Mouse (Mus musculus): ENCODE measurements around the gene Coasy.

Coasy gene

GRCm38 (mm10) chr11:101062971-101063675, 19.2 kb upstream of the Coasy start:
- peak; percentile 47 for DNase-seq (ENCODE audit: low spot score)

GRCm38 (mm10) chr11:101063676-101064327, 18.6 kb upstream of the Coasy start:
- peak; percentile 82 for DNase-seq (ENCODE audit: low spot score)

- no peak for DNase-seq (ENCODE audit: low spot score)
Observed at GRCm38 (mm10) chr11:101064462-101064861, 17.9 kb upstream of the Coasy start.

GRCm38 (mm10) chr11:101065002-101065401, 17.4 kb upstream of the Coasy start:
- DNase-seq (ENCODE audit: low spot score): no peak

GRCm38 (mm10) chr11:101066549-101067412, 15.6 kb upstream of the Coasy start:
- peak; percentile 83 for DNase-seq (ENCODE audit: low spot score)

- peak; percentile 94 for DNase-seq (ENCODE audit: low spot score)
Observed at GRCm38 (mm10) chr11:101069391-101070188, 12.8 kb upstream of the Coasy start, which contains the start of gene Naglu. Naglu (plus strand) TSS chr11:101070012.

GRCm38 (mm10) chr11:101070189-101070527, 12.2 kb upstream of the Coasy start:
- no peak for DNase-seq (ENCODE audit: low spot score)

GRCm38 (mm10) chr11:101070987-101071386, 11.4 kb upstream of the Coasy start:
- no peak for DNase-seq (ENCODE audit: low spot score)

GRCm38 (mm10) chr11:101071810-101072428, 10.4 kb upstream of the Coasy start:
- DNase-seq (ENCODE audit: low spot score): no peak

- peak; percentile 76 for DNase-seq (ENCODE audit: low spot score)
Observed at GRCm38 (mm10) chr11:101078121-101078520, 4.2 kb upstream of the Coasy start, which contains the start of gene Hsd17b1. Hsd17b1 (plus strand) TSS chr11:101078411.

- no peak for DNase-seq (ENCODE audit: low spot score)
Observed at GRCm38 (mm10) chr11:101079746-101080145, 2.6 kb upstream of the Coasy start.

GRCm38 (mm10) chr11:101080421-101080820, 1.9 kb upstream of the Coasy start:
- DNase-seq (ENCODE audit: low spot score): no peak

GRCm38 (mm10) chr11:101081659-101082058, 706 bp upstream of the Coasy start:
- DNase-seq (ENCODE audit: low spot score): no peak

- DNase-seq (ENCODE audit: low spot score): no peak
Observed at GRCm38 (mm10) chr11:101083083-101083697, 825 bp downstream of the Coasy start.

GRCm38 (mm10) chr11:101084246-101084645, 1.9 kb downstream of the Coasy start:
- no peak for DNase-seq (ENCODE audit: low spot score)

GRCm38 (mm10) chr11:101084811-101085210, 2.4 kb downstream of the Coasy start:
- no peak for DNase-seq (ENCODE audit: low spot score)

- no peak for DNase-seq (ENCODE audit: low spot score)
Observed at GRCm38 (mm10) chr11:101085617-101086322, 3.4 kb downstream of the Coasy start.

GRCm38 (mm10) chr11:101086323-101086674, 3.9 kb downstream of the Coasy start:
- DNase-seq (ENCODE audit: low spot score): no peak

GRCm38 (mm10) chr11:101086756-101087681, 4.7 kb downstream of the Coasy start, which contains the start of gene Mlx:
Mlx (plus strand) TSS chr11:101087277.
- peak; percentile 82 for DNase-seq (ENCODE audit: low spot score)
